Mouse (Mus musculus): Measurements from ENCODE around the gene Col25a1. TPM values are rescaled to one million over a fixed set of nuclear protein-coding genes. Genes with fewer than 3 reads are reported as not detected.

Gene Col25a1
- polyA plus RNA-seq, 1 experiment from 2014 or later, result 1.0 TPM

GRCm38 (mm10) chr3:130494665-130495396 is 363.5 kb downstream of the Col25a1 start:
- WGBS (ENCODE audit: insufficient replicate concordance), result 69% methylated on average over 20 of the region's 20 CpGs
- Histone ChIP-seq H3K27me3 (ENCODE audit: control insufficient read depth, insufficient read depth, low read depth, low read length) (no peaks in the 10 kb centered on the region), H3K4me1 (ENCODE audit: control insufficient read depth, low read depth, low read length) (no peaks in the 10 kb centered on the region), H3K9ac (ENCODE audit: low read depth, low read length) (no peak overlapping the region), H3K36me3 (ENCODE audit: control insufficient read depth, insufficient read depth) (no peaks in the 10 kb centered on the region), H3K4me3 (ENCODE audit: low read depth, low read length) (no peak overlapping the region), H3K9me3 (replicated peaks; ENCODE audit: control insufficient read depth, low read length) (no peaks in the 10 kb centered on the region), H3K27ac (ENCODE audit: low read length) (no peak overlapping the region), H3K4me2 (ENCODE audit: low read depth, low read length) (no peak overlapping the region)
- ATAC-seq (ENCODE audit: low read depth), result 0 out of 2 replicates have a peak, but pooled peaks have one; percentile 11

- no peak overlapping the region for H3K4me3 ChIP-seq (ENCODE audit: low read depth, low read length)
- no peak overlapping the region for H3K27ac ChIP-seq (ENCODE audit: low read length)
- H3K9ac ChIP-seq (ENCODE audit: low read depth, low read length), result no peak overlapping the region
- H3K36me3 ChIP-seq (ENCODE audit: control insufficient read depth, insufficient read depth), result no peaks in the 10 kb centered on the region
- no peaks in the 10 kb centered on the region for H3K27me3 ChIP-seq (ENCODE audit: control insufficient read depth, insufficient read depth, low read depth, low read length)
- no peaks in the 10 kb centered on the region for H3K4me1 ChIP-seq (ENCODE audit: control insufficient read depth, low read depth, low read length)
- ATAC-seq (ENCODE audit: low read depth), result no peak
- 50% methylated on average over 2 of the region's 2 CpGs for WGBS (ENCODE audit: insufficient replicate concordance)
- H3K4me2 ChIP-seq (ENCODE audit: low read depth, low read length), result no peak overlapping the region
- H3K9me3 ChIP-seq (replicated peaks; ENCODE audit: control insufficient read depth, low read length), result no peaks in the 10 kb centered on the region
Observed at GRCm38 (mm10) chr3:130497036-130497435, 365.7 kb downstream of the Col25a1 start.

- Histone ChIP-seq H3K4me2 (ENCODE audit: low read depth, low read length) (no peak overlapping the region), H3K9me3 (replicated peaks; ENCODE audit: control insufficient read depth, low read length) (no peaks in the 10 kb centered on the region), H3K36me3 (ENCODE audit: control insufficient read depth, insufficient read depth) (no peaks in the 10 kb centered on the region), H3K4me1 (ENCODE audit: control insufficient read depth, low read depth, low read length) (no peaks in the 10 kb centered on the region), H3K9ac (ENCODE audit: low read depth, low read length) (no peak overlapping the region), H3K4me3 (ENCODE audit: low read depth, low read length) (no peak overlapping the region), H3K27me3 (ENCODE audit: control insufficient read depth, insufficient read depth, low read depth, low read length) (no peaks in the 10 kb centered on the region), H3K27ac (ENCODE audit: low read length) (no peak overlapping the region)
- no peak for ATAC-seq (ENCODE audit: low read depth)
- WGBS (ENCODE audit: insufficient replicate concordance), result 59% methylated on average over 3 of the region's 3 CpGs
Observed at GRCm38 (mm10) chr3:130501713-130502112, 370.4 kb downstream of the Col25a1 start.

- H3K4me2 ChIP-seq (ENCODE audit: low read depth, low read length), result no peak overlapping the region
- H3K9ac ChIP-seq (ENCODE audit: low read depth, low read length), result no peak overlapping the region
- H3K27me3 ChIP-seq (ENCODE audit: control insufficient read depth, insufficient read depth, low read depth, low read length), result no peaks in the 10 kb centered on the region
- H3K36me3 ChIP-seq (ENCODE audit: control insufficient read depth, insufficient read depth), result no peaks in the 10 kb centered on the region
- 51% methylated on average over 2 of the region's 2 CpGs for WGBS (ENCODE audit: insufficient replicate concordance)
- no peak for ATAC-seq (ENCODE audit: low read depth)
- no peak overlapping the region for H3K27ac ChIP-seq (ENCODE audit: low read length)
- H3K4me3 ChIP-seq (ENCODE audit: low read depth, low read length), result no peak overlapping the region
- no peaks in the 10 kb centered on the region for H3K4me1 ChIP-seq (ENCODE audit: control insufficient read depth, low read depth, low read length)
- H3K9me3 ChIP-seq (replicated peaks; ENCODE audit: control insufficient read depth, low read length), result no peaks in the 10 kb centered on the region
Observed at GRCm38 (mm10) chr3:130508330-130508729, 377.0 kb downstream of the Col25a1 start.

- Histone ChIP-seq H3K9me3 (replicated peaks; ENCODE audit: control insufficient read depth, low read length) (no peaks in the 10 kb centered on the region), H3K27me3 (ENCODE audit: control insufficient read depth, insufficient read depth, low read depth, low read length) (no peaks in the 10 kb centered on the region), H3K4me3 (ENCODE audit: low read depth, low read length) (no peak overlapping the region), H3K4me2 (ENCODE audit: low read depth, low read length) (no peak overlapping the region), H3K36me3 (ENCODE audit: control insufficient read depth, insufficient read depth) (no peaks in the 10 kb centered on the region), H3K9ac (ENCODE audit: low read depth, low read length) (no peak overlapping the region), H3K4me1 (ENCODE audit: control insufficient read depth, low read depth, low read length) (no peaks in the 10 kb centered on the region), H3K27ac (ENCODE audit: low read length) (no peak overlapping the region)
- 68% methylated on average over 9 of the region's 9 CpGs for WGBS (ENCODE audit: insufficient replicate concordance)
- no peak for ATAC-seq (ENCODE audit: low read depth)
Observed at GRCm38 (mm10) chr3:130518457-130518879, 387.2 kb downstream of the Col25a1 start.

GRCm38 (mm10) chr3:130521834-130522476 is 390.7 kb downstream of the Col25a1 start:
- no peak overlapping the region for H3K4me2 ChIP-seq (ENCODE audit: low read depth, low read length)
- no peaks in the 10 kb centered on the region for H3K36me3 ChIP-seq (ENCODE audit: control insufficient read depth, insufficient read depth)
- H3K9ac ChIP-seq (ENCODE audit: low read depth, low read length), result no peak overlapping the region
- no peaks in the 10 kb centered on the region for H3K27me3 ChIP-seq (ENCODE audit: control insufficient read depth, insufficient read depth, low read depth, low read length)
- ATAC-seq (ENCODE audit: low read depth), result no peak
- no peaks in the 10 kb centered on the region for H3K9me3 ChIP-seq (replicated peaks; ENCODE audit: control insufficient read depth, low read length)
- H3K27ac ChIP-seq (ENCODE audit: low read length), result no peak overlapping the region
- H3K4me3 ChIP-seq (ENCODE audit: low read depth, low read length), result no peak overlapping the region
- WGBS (ENCODE audit: insufficient replicate concordance), result 71% methylated on average over 9 of the region's 9 CpGs
- no peaks in the 10 kb centered on the region for H3K4me1 ChIP-seq (ENCODE audit: control insufficient read depth, low read depth, low read length)

GRCm38 (mm10) chr3:130523019-130523418 is 391.7 kb downstream of the Col25a1 start:
- no peaks in the 10 kb centered on the region for H3K9me3 ChIP-seq (replicated peaks; ENCODE audit: control insufficient read depth, low read length)
- ATAC-seq (ENCODE audit: low read depth), result no peak

GRCm38 (mm10) chr3:130524367-130525137 is 393.3 kb downstream of the Col25a1 start:
- H3K9ac ChIP-seq (ENCODE audit: low read depth, low read length), result no peak overlapping the region
- H3K27me3 ChIP-seq (ENCODE audit: control insufficient read depth, insufficient read depth, low read depth, low read length), result no peaks in the 10 kb centered on the region
- no peak overlapping the region for H3K4me3 ChIP-seq (ENCODE audit: low read depth, low read length)
- no peaks in the 10 kb centered on the region for H3K36me3 ChIP-seq (ENCODE audit: control insufficient read depth, insufficient read depth)
- H3K27ac ChIP-seq (ENCODE audit: low read length), result no peak overlapping the region
- no peaks in the 10 kb centered on the region for H3K4me1 ChIP-seq (ENCODE audit: control insufficient read depth, low read depth, low read length)
- ATAC-seq (ENCODE audit: low read depth), result no peak
- H3K9me3 ChIP-seq (replicated peaks; ENCODE audit: control insufficient read depth, low read length), result no peaks in the 10 kb centered on the region
- H3K4me2 ChIP-seq (ENCODE audit: low read depth, low read length), result no peak overlapping the region
- WGBS (ENCODE audit: insufficient replicate concordance), result 65% methylated on average over 16 of the region's 16 CpGs

More at GRCm38 (mm10) chr3:130523019-130523418, 391.7 kb downstream of the Col25a1 start:
- 68% methylated on average over 7 of the region's 7 CpGs for WGBS (ENCODE audit: insufficient replicate concordance)
- H3K9ac ChIP-seq (ENCODE audit: low read depth, low read length), result no peak overlapping the region
- no peaks in the 10 kb centered on the region for H3K4me1 ChIP-seq (ENCODE audit: control insufficient read depth, low read depth, low read length)
- H3K4me3 ChIP-seq (ENCODE audit: low read depth, low read length), result no peak overlapping the region
- no peak overlapping the region for H3K27ac ChIP-seq (ENCODE audit: low read length)
- H3K4me2 ChIP-seq (ENCODE audit: low read depth, low read length), result no peak overlapping the region
- no peaks in the 10 kb centered on the region for H3K36me3 ChIP-seq (ENCODE audit: control insufficient read depth, insufficient read depth)
- no peaks in the 10 kb centered on the region for H3K27me3 ChIP-seq (ENCODE audit: control insufficient read depth, insufficient read depth, low read depth, low read length)

GRCm38 (mm10) chr3:130535021-130535420 is 403.7 kb downstream of the Col25a1 start:
- no peak for ATAC-seq (ENCODE audit: low read depth)
- Histone ChIP-seq H3K4me1 (ENCODE audit: control insufficient read depth, low read depth, low read length) (no peaks in the 10 kb centered on the region), H3K4me3 (ENCODE audit: low read depth, low read length) (no peak overlapping the region), H3K9ac (ENCODE audit: low read depth, low read length) (no peak overlapping the region), H3K36me3 (ENCODE audit: control insufficient read depth, insufficient read depth) (no peaks in the 10 kb centered on the region), H3K4me2 (ENCODE audit: low read depth, low read length) (no peak overlapping the region), H3K27me3 (ENCODE audit: control insufficient read depth, insufficient read depth, low read depth, low read length) (no peaks in the 10 kb centered on the region), H3K9me3 (replicated peaks; ENCODE audit: control insufficient read depth, low read length) (no peaks in the 10 kb centered on the region), H3K27ac (ENCODE audit: low read length) (no peak overlapping the region)
- 70% methylated on average over 9 of the region's 9 CpGs for WGBS (ENCODE audit: insufficient replicate concordance)
